Mouse (Mus musculus) G1E (cell line): ENCODE results near the gene Zfp541. TPM values are rescaled to one million over a fixed set of nuclear protein-coding genes. Genes with fewer than 3 reads are reported as not detected.

Experiments used
- ATAC-seq: 2 replicates; pipeline ENCODE4 v1.8.0; 2016; ENCODE audit warnings: mild to moderate bottlenecking; ENCODE audit not compliant: insufficient number of reproducible peaks, poor library complexity, low FRiP score, severe bottlenecking; ENCODE audit errors: extremely low read depth
- DNase-seq: peaks from one replicate; pipeline ENCODE4 v3.0.0; 2012; ENCODE audit warnings: low spot score
- H3K27me3 ChIP-seq: 2 replicates; pipeline ENCODE4 v1.6.1; 2012; ENCODE audit warnings: mild to moderate bottlenecking, low read length, inconsistent platforms; ENCODE audit not compliant: insufficient read depth
- H3K36me3 ChIP-seq: replicated peaks from 2 replicates; pipeline ENCODE3; 2012; ENCODE audit warnings: mild to moderate bottlenecking, inconsistent platforms
- H3K4me1 ChIP-seq: 2 replicates; pipeline ENCODE4 v1.6.1; 2012; ENCODE audit warnings: low read depth, low read length, inconsistent platforms, mixed read lengths; ENCODE audit not compliant: insufficient read depth
- H3K4me3 ChIP-seq: 2 replicates; pipeline ENCODE4 v1.5.1; 2012; ENCODE audit warnings: low read depth, mild to moderate bottlenecking, inconsistent platforms, low read length, moderate library complexity, mixed read lengths
- H3K9me3 ChIP-seq: replicated peaks from 2 replicates; pipeline ENCODE4 v1.6.1; 2012; ENCODE audit warnings: inconsistent platforms
- CTCF ChIP-seq: IDR thresholded peaks from 2 replicates; pipeline ENCODE4 v1.5.1; 2012; ENCODE audit warnings: low read depth, low read length, inconsistent platforms, mixed read lengths
- GATA1 ChIP-seq: IDR thresholded peaks from 2 replicates; pipeline ENCODE4 v1.6.1; 2012; ENCODE audit warnings: borderline replicate concordance, low read length, inconsistent platforms, mixed read lengths
- GATA2 ChIP-seq: IDR thresholded peaks from 2 replicates; pipeline ENCODE4 v1.6.1; 2012; ENCODE audit warnings: low read depth, low read length, inconsistent platforms, borderline replicate concordance
- POLR2AphosphoS5 ChIP-seq: IDR thresholded peaks from 2 replicates; pipeline ENCODE4 v1.6.1; 2012; ENCODE audit warnings: low read depth, low read length, inconsistent platforms; ENCODE audit not compliant: insufficient replicate concordance
- TAL1 ChIP-seq: conservative IDR thresholded peaks from 2 replicates; pipeline ENCODE4 v1.6.1; 2012; ENCODE audit warnings: low read depth, low read length, inconsistent platforms, mixed read lengths
- polyA plus RNA-seq: library from polyadenylated mRNA; stranded (reverse); fragments of >175 nt; gene quantifications from 2 replicates; pipeline ENCODE4 v1.2.3, GENCODE M21; 2012
- total RNA-seq, 2 experiments: library from RNA; stranded (forward) in 1 of 2; stranded (reverse) in 1 of 2; fragments of 200-1000 nt in 1 of 2; fragments of >200 nt in 1 of 2; fragmentation: Nextera tagmentation in 1 of 2; gene quantifications; 2 replicates each; pipeline ENCODE4 v1.2.3; 2014 to 2017

The Zfp541 gene
- total and polyA plus RNA-seq, 3 experiments, result not detected

- Histone ChIP-seq H3K9me3 (no peaks in the 10 kb centered on the region), H3K4me1 (peaks cover 40% of the 10 kb centered on the region), H3K36me3 (peaks cover 32% of the 10 kb centered on the region), H3K4me3 (peak within 1 kb of the TSS; percentile 87), H3K27me3 (peaks cover 20% of the 10 kb centered on the region)
- ATAC-seq (peak; percentile 95), DNase-seq (peak; percentile 98)
- TF ChIP-seq TAL1 (no peak), GATA1 (no peak), CTCF (no peak), POLR2AphosphoS5 (no peak), GATA2 (no peak)
Measured at GRCm38 (mm10) chr7:16098021-16099017, 36.7 kb downstream of the Zfp541 start, which contains the start of gene Napa. TSS of gene Napa (plus strand) at chr7:16098458.

DNA sequence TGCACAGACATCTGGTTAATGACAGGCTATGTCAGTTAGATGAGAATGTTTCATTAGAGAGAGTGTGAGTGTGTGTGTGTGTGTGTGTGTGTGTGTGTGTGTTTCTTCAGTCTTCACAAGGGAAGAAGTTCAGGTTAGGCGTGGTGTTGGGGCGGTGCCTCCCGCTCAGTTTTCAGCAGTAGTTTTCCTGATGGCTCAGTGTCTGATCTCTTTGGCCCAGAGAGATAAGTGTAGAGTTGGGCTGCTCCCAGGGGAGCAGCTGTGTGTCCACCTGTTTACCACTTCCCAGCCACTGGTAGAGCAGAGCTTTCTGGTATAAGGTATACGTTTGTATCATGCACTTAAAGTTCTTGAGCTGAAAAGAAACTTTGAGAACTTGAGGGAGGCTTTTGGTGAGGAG, 38.3 kb downstream of the Zfp541 start:
- H3K36me3 ChIP-seq, result peaks cover 48% of the 10 kb centered on the region
- peaks cover 55% of the 10 kb centered on the region for H3K4me1 ChIP-seq
- no peak for TF ChIP-seq CTCF
- TF ChIP-seq GATA2, result no peak
- TF ChIP-seq GATA1, result no peak
- TF ChIP-seq POLR2AphosphoS5, result no peak
- no peak for TF ChIP-seq TAL1

DNA sequence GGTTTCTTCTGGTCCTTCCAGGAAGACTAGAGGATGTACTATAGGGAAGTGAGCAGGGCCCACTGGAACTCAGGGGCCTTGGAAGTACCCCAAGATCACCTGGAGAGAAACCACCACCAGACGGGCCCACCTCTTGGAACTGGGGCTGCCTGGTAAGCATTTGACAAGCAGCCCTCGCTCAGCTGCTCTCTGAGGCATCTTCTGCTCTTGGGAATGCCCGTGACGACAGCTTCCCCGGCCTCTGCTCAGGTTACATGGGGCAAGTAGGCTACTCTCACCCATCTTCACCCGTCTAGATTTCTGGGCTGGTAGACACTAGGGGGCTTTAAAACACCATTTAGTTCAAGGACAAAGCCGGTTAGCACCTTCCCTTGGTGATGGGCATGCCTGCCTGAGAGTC, 39.5 kb downstream of the Zfp541 start:
- Histone ChIP-seq H3K4me3 (no peak overlapping the region), H3K9me3 (no peaks in the 10 kb centered on the region), H3K4me1 (peaks cover 59% of the 10 kb centered on the region), H3K27me3 (no peaks in the 10 kb centered on the region), H3K36me3 (peaks cover 60% of the 10 kb centered on the region)
- TF ChIP-seq GATA2, result no peak
- DNase-seq, result no peak
- no peak for ATAC-seq

More for the DNA sequence above, 38.3 kb downstream of the Zfp541 start:
- H3K27me3 ChIP-seq, result peaks cover 11% of the 10 kb centered on the region
- H3K9me3 ChIP-seq, result no peaks in the 10 kb centered on the region
- DNase-seq (no peak), ATAC-seq (no peak)
- H3K4me3 ChIP-seq, result peak overlapping the region; percentile 87; the same call in 1 of the 2 replicates

DNA sequence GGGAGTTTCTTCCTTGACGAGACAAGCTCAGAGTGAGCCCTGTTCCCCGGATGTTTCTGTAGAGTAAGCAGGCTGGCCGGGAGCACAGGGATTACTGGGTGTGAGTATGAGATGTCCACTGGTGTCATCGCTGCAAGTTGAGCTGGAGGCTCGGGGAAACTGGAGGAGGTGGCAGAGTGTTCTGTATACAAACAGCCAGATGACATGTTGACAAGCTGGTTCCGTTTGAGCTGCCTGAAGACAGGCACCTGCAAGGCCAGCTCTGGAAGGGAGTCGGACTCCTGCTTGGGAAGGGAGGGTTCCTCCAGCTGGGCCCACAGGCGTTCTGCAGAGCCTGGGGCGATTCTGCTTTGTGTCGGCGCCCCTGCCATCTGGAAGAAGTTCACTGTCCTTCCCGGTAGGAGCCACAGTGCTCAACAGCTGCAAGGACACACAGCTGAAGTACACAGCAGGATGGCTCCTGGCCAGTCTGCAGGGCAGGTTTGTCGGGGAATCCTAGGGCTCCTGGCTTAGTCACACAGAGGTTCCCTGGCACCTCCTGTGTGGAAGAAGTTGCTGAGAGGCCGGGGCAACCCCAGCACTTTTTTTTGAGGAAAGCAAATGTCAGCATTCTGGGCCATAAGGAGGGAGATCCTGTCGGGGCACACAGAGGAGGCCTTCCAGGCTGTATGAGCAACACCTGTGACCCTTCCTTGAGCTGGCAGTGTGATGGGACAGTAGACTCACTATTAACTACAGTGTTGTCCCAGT, 40.3 kb downstream of the Zfp541 start:
- DNase-seq (no peak), ATAC-seq (no peak)
- Histone ChIP-seq H3K9me3 (no peaks in the 10 kb centered on the region), H3K4me1 (peaks cover 59% of the 10 kb centered on the region), H3K27me3 (no peaks in the 10 kb centered on the region), H3K4me3 (no peak overlapping the region), H3K36me3 (peaks cover 68% of the 10 kb centered on the region)
- TF ChIP-seq POLR2AphosphoS5 (no peak), TAL1 (no peak), GATA2 (no peak), CTCF (no peak), GATA1 (no peak)

DNA sequence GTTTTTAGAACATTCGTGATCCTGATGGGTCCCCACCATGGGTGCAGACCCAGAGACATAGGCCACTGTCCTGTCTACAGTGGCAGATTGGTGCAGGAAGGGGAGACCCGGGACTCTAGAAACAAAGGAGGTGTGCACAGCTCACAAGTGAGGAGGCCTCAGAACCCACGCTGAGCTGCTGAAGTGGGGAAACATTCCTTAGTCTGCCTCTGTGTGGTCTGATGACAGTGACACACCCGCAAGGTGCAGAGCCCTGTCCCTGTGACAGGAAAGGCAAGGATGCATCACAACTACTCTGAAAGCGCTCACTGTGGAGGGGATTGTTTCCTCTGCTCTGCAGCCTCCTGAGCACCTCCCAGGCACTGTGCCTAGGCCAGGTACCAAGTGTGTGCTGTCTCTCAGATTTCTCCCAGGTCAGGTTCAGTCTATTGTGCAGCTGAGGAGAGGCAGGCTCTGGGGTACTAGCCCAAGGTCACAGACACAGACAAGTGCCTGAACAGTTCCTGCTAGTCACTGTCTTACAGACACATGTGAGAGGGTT, 41.1 kb downstream of the Zfp541 start:
- Histone ChIP-seq H3K27me3 (no peaks in the 10 kb centered on the region), H3K4me3 (no peak overlapping the region), H3K36me3 (peaks cover 76% of the 10 kb centered on the region), H3K4me1 (peaks cover 59% of the 10 kb centered on the region), H3K9me3 (no peaks in the 10 kb centered on the region)
- ATAC-seq (no peak), DNase-seq (no peak)
- TF ChIP-seq POLR2AphosphoS5 (no peak), GATA2 (no peak), GATA1 (no peak), TAL1 (no peak), CTCF (no peak)

DNA sequence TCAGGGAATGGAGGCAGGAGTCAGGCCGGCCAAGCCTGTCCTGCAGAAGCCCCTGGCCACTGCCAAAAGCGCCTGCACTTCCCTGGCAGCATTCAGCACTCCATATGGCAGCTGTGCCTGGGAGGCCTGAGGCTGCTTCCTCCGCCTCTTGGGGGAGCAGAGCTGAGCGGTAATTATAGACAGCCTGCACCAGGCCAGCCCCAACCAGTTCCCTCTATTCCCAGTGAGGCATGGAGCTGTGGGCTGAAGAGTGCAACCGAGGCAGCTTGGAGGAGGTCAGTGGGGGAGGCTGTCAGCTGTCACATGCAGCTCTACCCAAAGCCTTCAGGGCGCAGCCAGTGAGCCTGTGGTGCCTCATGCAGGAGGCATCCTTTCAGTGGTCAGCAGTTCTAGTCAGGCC, 42.1 kb downstream of the Zfp541 start:
- ATAC-seq (no peak), DNase-seq (no peak)
- TF ChIP-seq TAL1, result no peak
- no peak for TF ChIP-seq GATA1
- TF ChIP-seq CTCF, result no peak
- H3K4me1 ChIP-seq, result peaks cover 62% of the 10 kb centered on the region
- no peaks in the 10 kb centered on the region for H3K27me3 ChIP-seq
- H3K4me3 ChIP-seq, result no peak overlapping the region
- H3K9me3 ChIP-seq, result no peaks in the 10 kb centered on the region
- peaks cover 86% of the 10 kb centered on the region for H3K36me3 ChIP-seq
